Mouse (Mus musculus): ENCODE measurements around the gene Ago1. TPM values are rescaled to one million over a fixed set of nuclear protein-coding genes. Genes with fewer than 3 reads are reported as not detected.
A peak's percentile ranks its signal among the peaks of the same experiment; 100 is the strongest.

Ago1 gene
- polyA plus RNA-seq, 1 experiment from 2014 or later, result 8.8 TPM

- peak overlapping the region; percentile 79 for H3K4me2 ChIP-seq (ENCODE audit: low read length)
- 5% methylated on average over 8 of the region's 8 CpGs for WGBS
- no peaks in the 10 kb centered on the region for H3K9me3 ChIP-seq (replicated peaks; ENCODE audit: control insufficient read depth, low read length, poor library complexity, severe bottlenecking)
- H3K9ac ChIP-seq (ENCODE audit: low read depth, low read length), result peak overlapping the region; percentile 43
- no peaks in the 10 kb centered on the region for H3K36me3 ChIP-seq (ENCODE audit: control insufficient read depth, insufficient read depth, low read length)
- peaks cover 48% of the 10 kb centered on the region for H3K4me1 ChIP-seq (ENCODE audit: control insufficient read depth, insufficient read depth, low read length)
- H3K4me3 ChIP-seq (ENCODE audit: low read depth, low read length), result peak overlapping the region; percentile 16
- no peak for ATAC-seq
- no peaks in the 10 kb centered on the region for H3K27me3 ChIP-seq (ENCODE audit: control insufficient read depth, insufficient read depth, low read depth, low read length)
- peak overlapping the region; percentile 70 for H3K27ac ChIP-seq (ENCODE audit: low read length)
These were observed 2.5 kb downstream of the Ago1 start for GRCm38 (mm10) chr4:126465843-126466242.

GRCm38 (mm10) chr4:126464892-126465235, 3.5 kb downstream of the Ago1 start:
- peak overlapping the region; percentile 16; the same call in 1 of the 2 replicates for H3K4me3 ChIP-seq (ENCODE audit: low read depth, low read length)
- no peak for ATAC-seq
- H3K27ac ChIP-seq (ENCODE audit: low read length), result no peak overlapping the region
- peak overlapping the region; percentile 79 for H3K4me2 ChIP-seq (ENCODE audit: low read length)
- no peak overlapping the region for H3K9ac ChIP-seq (ENCODE audit: low read depth, low read length)
- 8% methylated on average over 2 of the region's 2 CpGs for WGBS
- H3K4me1 ChIP-seq (ENCODE audit: control insufficient read depth, insufficient read depth, low read length), result peaks cover 48% of the 10 kb centered on the region
- H3K9me3 ChIP-seq (replicated peaks; ENCODE audit: control insufficient read depth, low read length, poor library complexity, severe bottlenecking), result no peaks in the 10 kb centered on the region
- H3K36me3 ChIP-seq (ENCODE audit: control insufficient read depth, insufficient read depth, low read length), result peaks cover 3% of the 10 kb centered on the region; the same call in 1 of the 2 replicates
- no peaks in the 10 kb centered on the region for H3K27me3 ChIP-seq (ENCODE audit: control insufficient read depth, insufficient read depth, low read depth, low read length)

DNA sequence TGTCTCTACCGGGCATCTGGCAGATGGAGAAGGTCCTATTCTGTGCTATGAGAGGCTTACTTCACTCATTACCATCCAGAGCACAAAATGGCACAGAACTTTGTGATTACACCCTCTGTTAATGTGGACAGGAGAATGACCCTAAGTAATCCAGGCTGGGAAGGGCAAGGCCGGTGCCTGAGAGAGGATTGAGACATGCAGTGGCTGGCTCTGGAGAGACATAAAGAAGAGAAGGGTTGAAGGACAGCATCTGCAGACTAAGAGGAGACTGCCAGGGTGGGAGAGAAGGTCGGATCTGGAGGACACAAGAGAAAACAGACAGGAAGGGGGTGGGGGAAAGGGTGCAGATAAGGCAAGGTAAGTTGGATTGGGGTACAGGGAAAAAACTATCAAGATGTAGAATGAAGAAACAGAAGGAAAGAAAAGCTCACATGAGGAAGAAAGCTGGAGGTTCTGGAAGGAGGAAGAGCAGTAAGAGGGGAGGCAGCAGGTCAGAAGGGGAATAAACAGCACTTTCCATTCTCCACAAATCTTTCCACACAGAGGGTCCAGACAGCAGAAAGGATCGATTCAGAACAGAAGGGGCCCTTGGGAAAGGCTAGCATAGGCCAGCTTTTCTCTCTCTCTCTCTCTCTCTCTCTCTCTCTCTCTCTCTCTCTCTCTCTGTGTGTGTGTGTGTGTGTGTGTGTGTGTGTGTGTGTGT, 4.0 kb downstream of the Ago1 start:
- H3K27me3 ChIP-seq (ENCODE audit: control insufficient read depth, insufficient read depth, low read depth, low read length), result no peaks in the 10 kb centered on the region
- H3K4me3 ChIP-seq (ENCODE audit: low read depth, low read length), result no peak overlapping the region
- H3K4me2 ChIP-seq (ENCODE audit: low read length), result peak overlapping the region; percentile 79
- peaks cover 8% of the 10 kb centered on the region; the same call in 1 of the 2 replicates for H3K36me3 ChIP-seq (ENCODE audit: control insufficient read depth, insufficient read depth, low read length)
- 9% methylated on average over 4 of the region's 4 CpGs for WGBS
- H3K9ac ChIP-seq (ENCODE audit: low read depth, low read length), result no peak overlapping the region
- peaks cover 48% of the 10 kb centered on the region for H3K4me1 ChIP-seq (ENCODE audit: control insufficient read depth, insufficient read depth, low read length)
- H3K9me3 ChIP-seq (replicated peaks; ENCODE audit: control insufficient read depth, low read length, poor library complexity, severe bottlenecking), result no peaks in the 10 kb centered on the region
- no peak overlapping the region for H3K27ac ChIP-seq (ENCODE audit: low read length)
- ATAC-seq, result no peak

DNA sequence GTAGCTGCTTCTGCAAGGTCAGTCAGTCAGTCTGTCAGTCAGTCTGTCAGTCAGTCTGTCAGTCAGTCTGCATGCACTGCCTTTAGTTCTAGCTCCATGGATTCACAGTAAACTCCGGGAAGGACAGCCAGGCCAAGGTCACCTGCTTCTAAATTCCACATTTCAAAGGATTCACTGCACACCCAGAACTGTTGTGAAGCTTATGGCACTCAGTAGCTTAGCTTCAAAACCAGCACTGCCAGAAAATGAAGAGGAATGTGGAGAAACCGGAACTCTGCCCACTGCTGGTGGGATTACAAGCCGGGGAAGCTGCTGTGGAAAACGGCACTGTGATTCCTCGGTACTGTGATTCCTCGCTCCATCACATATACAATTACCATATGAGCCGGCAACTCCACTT, 12.9 kb downstream of the Ago1 start:
- Histone ChIP-seq H3K36me3 (ENCODE audit: control insufficient read depth, insufficient read depth, low read length) (peaks cover 48% of the 10 kb centered on the region), H3K4me1 (ENCODE audit: control insufficient read depth, insufficient read depth, low read length) (no peaks in the 10 kb centered on the region), H3K9me3 (replicated peaks; ENCODE audit: control insufficient read depth, low read length, poor library complexity, severe bottlenecking) (no peaks in the 10 kb centered on the region), H3K27ac (ENCODE audit: low read length) (no peak overlapping the region), H3K4me3 (ENCODE audit: low read depth, low read length) (no peak overlapping the region), H3K4me2 (ENCODE audit: low read length) (no peak overlapping the region), H3K9ac (ENCODE audit: low read depth, low read length) (no peak overlapping the region), H3K27me3 (ENCODE audit: control insufficient read depth, insufficient read depth, low read depth, low read length) (no peaks in the 10 kb centered on the region)
- no peak for ATAC-seq
- 95% methylated on average over 7 of the region's 7 CpGs for WGBS

DNA sequence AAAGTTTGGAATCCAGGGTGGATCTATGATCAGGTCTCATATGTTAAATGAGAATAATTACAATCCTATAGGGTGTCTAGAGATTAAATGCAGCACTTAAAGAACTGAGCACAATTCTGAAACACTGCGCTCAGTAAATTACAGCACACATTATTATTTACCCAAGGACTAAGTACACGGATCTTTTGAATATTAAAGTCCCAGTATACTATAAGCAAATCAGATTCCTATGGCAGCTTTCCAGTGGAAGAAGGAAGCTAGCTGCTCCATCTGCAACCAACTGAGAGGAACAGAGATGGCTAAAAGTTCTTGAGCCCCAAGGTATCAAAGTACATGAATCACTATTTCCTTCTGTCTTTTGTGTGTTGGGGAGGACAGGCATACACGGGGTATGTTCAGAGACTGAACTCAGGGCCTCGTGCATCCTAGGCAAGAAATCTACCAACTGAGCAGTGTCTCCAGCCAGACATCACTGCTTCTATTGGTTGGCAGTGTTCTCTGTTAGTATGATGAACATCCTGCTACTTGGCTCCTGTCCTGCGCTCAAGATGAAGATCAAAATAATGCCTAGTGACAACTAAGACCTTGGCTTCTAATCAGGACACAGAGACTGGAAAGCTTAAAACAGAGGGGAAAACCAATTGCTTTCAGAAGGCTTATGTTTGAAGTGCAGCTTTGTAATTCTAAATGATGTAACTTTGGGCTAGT, 13.7 kb downstream of the Ago1 start:
- H3K4me2 ChIP-seq (ENCODE audit: low read length), result no peak overlapping the region
- 93% methylated on average over 5 of the region's 5 CpGs for WGBS
- H3K4me1 ChIP-seq (ENCODE audit: control insufficient read depth, insufficient read depth, low read length), result no peaks in the 10 kb centered on the region
- no peaks in the 10 kb centered on the region for H3K9me3 ChIP-seq (replicated peaks; ENCODE audit: control insufficient read depth, low read length, poor library complexity, severe bottlenecking)
- H3K27me3 ChIP-seq (ENCODE audit: control insufficient read depth, insufficient read depth, low read depth, low read length), result no peaks in the 10 kb centered on the region
- no peak overlapping the region for H3K9ac ChIP-seq (ENCODE audit: low read depth, low read length)
- no peak overlapping the region for H3K4me3 ChIP-seq (ENCODE audit: low read depth, low read length)
- H3K36me3 ChIP-seq (ENCODE audit: control insufficient read depth, insufficient read depth, low read length), result peaks cover 43% of the 10 kb centered on the region
- ATAC-seq, result no peak
- H3K27ac ChIP-seq (ENCODE audit: low read length), result no peak overlapping the region

DNA sequence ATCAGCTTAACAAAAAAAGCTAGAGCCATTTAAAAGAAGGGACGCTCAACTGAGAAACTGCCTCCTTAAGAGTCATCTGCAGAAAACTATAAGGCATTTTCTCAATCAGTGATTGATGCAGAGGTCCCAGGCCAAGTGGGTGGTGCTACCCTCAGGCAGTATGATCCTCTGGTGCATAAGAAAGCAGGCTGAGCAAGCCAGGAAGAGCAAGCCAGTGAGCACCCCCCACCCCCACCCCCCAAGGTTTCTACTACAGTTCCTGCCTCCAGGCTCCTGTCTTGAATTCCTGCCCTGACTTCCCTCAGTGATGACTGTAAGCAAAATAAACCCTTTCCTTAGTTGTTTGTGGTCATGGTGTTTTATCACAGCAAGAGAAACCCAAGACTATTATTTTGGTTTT, 18.1 kb downstream of the Ago1 start:
- Histone ChIP-seq H3K4me2 (ENCODE audit: low read length) (no peak overlapping the region), H3K36me3 (ENCODE audit: control insufficient read depth, insufficient read depth, low read length) (peaks cover 33% of the 10 kb centered on the region), H3K9ac (ENCODE audit: low read depth, low read length) (no peak overlapping the region), H3K9me3 (replicated peaks; ENCODE audit: control insufficient read depth, low read length, poor library complexity, severe bottlenecking) (no peaks in the 10 kb centered on the region), H3K27ac (ENCODE audit: low read length) (no peak overlapping the region), H3K27me3 (ENCODE audit: control insufficient read depth, insufficient read depth, low read depth, low read length) (no peaks in the 10 kb centered on the region), H3K4me1 (ENCODE audit: control insufficient read depth, insufficient read depth, low read length) (no peaks in the 10 kb centered on the region), H3K4me3 (ENCODE audit: low read depth, low read length) (no peak overlapping the region)
- 89% methylated on average over 1 of the region's 1 CpGs for WGBS
- no peak for ATAC-seq

DNA sequence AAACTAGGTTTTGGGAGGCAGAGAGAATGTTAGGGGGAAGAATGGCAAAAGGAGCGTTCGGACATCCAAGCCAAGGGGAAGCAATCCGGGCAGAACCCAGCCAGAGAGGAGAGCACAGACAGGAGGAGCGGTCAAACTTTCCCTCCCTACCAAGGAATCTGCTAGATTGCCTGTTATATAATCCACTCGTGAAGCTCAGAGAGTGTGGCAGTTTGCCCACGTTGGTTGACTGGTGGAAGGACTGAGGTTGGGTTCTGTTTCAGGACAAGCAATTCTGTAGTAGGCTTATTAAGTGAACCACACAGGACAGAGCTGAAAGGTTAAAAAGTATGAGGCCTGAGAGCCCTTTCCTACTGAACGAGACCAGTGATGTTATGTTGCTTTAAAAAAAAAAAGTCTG, 21.3 kb downstream of the Ago1 start:
- no peak overlapping the region for H3K4me3 ChIP-seq (ENCODE audit: low read depth, low read length)
- no peaks in the 10 kb centered on the region for H3K4me1 ChIP-seq (ENCODE audit: control insufficient read depth, insufficient read depth, low read length)
- peaks cover 36% of the 10 kb centered on the region for H3K36me3 ChIP-seq (ENCODE audit: control insufficient read depth, insufficient read depth, low read length)
- H3K27ac ChIP-seq (ENCODE audit: low read length), result no peak overlapping the region
- no peaks in the 10 kb centered on the region for H3K9me3 ChIP-seq (replicated peaks; ENCODE audit: control insufficient read depth, low read length, poor library complexity, severe bottlenecking)
- no peak overlapping the region for H3K4me2 ChIP-seq (ENCODE audit: low read length)
- no peaks in the 10 kb centered on the region for H3K27me3 ChIP-seq (ENCODE audit: control insufficient read depth, insufficient read depth, low read depth, low read length)
- H3K9ac ChIP-seq (ENCODE audit: low read depth, low read length), result no peak overlapping the region
- 90% methylated on average over 7 of the region's 7 CpGs for WGBS
- ATAC-seq, result no peak

DNA sequence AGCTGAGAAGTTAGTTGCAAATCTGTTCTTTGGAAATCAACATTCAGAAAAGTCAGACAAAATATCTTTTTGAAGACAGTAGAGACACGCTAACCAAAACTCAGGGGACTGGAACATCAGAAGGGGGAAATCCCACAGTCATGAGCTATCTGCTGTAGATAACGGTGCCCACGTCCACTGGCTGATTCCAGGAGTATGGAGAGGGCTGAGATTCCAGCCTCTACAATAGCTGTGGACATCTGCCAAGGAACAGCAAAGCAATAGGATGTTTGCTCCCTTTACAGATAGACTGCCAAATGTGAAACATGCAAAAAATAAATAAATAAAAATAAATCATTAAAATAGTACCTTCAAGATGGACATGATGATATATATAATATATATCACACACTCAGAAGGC, 23.9 kb downstream of the Ago1 start:
- Histone ChIP-seq H3K4me1 (ENCODE audit: control insufficient read depth, insufficient read depth, low read length) (no peaks in the 10 kb centered on the region), H3K9me3 (replicated peaks; ENCODE audit: control insufficient read depth, low read length, poor library complexity, severe bottlenecking) (no peaks in the 10 kb centered on the region), H3K27me3 (ENCODE audit: control insufficient read depth, insufficient read depth, low read depth, low read length) (no peaks in the 10 kb centered on the region), H3K9ac (ENCODE audit: low read depth, low read length) (no peak overlapping the region), H3K27ac (ENCODE audit: low read length) (no peak overlapping the region), H3K4me2 (ENCODE audit: low read length) (no peak overlapping the region), H3K36me3 (ENCODE audit: control insufficient read depth, insufficient read depth, low read length) (peaks cover 51% of the 10 kb centered on the region), H3K4me3 (ENCODE audit: low read depth, low read length) (no peak overlapping the region)
- WGBS, result 87% methylated on average over 3 of the region's 3 CpGs
- ATAC-seq, result no peak

DNA sequence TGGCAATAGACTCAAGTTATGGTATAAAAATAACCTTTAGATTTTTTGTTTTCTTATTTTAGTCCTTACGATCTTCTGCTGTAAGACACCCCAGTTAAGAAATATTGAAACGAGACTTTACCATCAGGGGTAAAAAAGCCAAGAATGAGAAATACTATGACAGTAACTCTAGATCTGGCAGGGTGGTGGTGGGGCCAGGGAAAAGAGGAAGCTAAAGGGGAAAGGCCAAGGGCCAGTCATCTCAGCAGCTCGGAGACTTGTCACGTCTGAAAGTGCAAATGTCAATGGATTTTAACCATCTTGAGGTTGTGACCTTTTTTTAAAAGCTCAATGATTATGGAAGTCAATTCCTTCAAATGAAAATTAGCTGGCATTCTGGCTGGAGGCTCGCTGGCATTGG, 30.1 kb downstream of the Ago1 start:
- Histone ChIP-seq H3K27ac (ENCODE audit: low read length) (no peak overlapping the region), H3K27me3 (ENCODE audit: control insufficient read depth, insufficient read depth, low read depth, low read length) (no peaks in the 10 kb centered on the region), H3K4me3 (ENCODE audit: low read depth, low read length) (no peak overlapping the region), H3K4me2 (ENCODE audit: low read length) (no peak overlapping the region), H3K4me1 (ENCODE audit: control insufficient read depth, insufficient read depth, low read length) (no peaks in the 10 kb centered on the region), H3K9me3 (replicated peaks; ENCODE audit: control insufficient read depth, low read length, poor library complexity, severe bottlenecking) (no peaks in the 10 kb centered on the region), H3K36me3 (ENCODE audit: control insufficient read depth, insufficient read depth, low read length) (peaks cover 29% of the 10 kb centered on the region), H3K9ac (ENCODE audit: low read depth, low read length) (no peak overlapping the region)
- 89% methylated on average over 5 of the region's 5 CpGs for WGBS
- ATAC-seq, result no peak

All from midbrain, embryonic 16.5 days (tissue).